Mouse (Mus musculus): Measurements from ENCODE around the gene Mknk2.
A peak's percentile ranks its signal among the peaks of the same experiment; 100 is the strongest.

Gene Mknk2

DNA sequence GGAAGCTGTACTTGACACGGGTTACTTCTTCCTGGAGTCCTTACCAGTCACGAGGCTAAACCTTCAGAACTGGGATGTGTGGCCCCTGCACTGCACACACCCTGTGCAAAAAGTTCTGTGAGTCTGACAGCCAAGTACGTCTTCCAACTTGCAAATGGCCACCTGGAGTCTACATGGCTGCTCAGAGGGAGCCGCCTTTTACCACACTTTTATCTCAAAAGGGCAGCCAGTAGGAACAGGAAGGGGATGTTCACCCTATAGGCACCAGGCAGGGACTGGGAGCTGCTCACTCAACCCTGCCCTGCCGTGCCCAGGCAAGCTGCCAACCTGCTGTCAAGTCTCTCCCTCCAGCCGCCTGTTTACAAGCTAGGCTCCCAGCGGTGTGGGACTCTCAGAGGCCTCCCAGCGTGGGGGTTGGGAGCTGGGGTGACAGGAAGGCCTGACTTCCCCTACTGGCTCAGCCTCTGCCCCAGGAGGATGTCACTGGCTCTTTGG is at the start of gene Mknk2:
TSS of gene Mknk2 (minus strand) at position 171 of the 495 bp plus-strand sequence.
- peak; percentile 92 for DNase-seq

DNA sequence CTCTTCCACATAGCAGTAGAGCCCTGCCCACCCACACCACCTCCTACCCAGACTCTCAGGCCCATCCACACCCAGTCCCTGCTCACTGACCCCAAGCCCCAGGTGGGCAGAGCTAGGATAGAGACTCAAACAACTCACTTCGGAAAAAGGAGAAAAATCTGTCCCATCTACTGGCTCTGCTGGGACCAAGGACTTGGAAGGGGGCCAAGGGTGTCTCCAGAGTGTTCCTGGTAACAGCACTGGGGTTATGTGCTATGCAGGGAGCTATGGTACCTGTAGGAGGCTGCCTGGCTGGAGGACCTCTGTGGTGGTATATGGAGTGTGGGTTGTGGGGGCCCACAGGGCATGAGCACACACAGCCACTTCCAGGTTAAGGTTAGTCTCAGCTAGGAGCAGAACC is 39.4 kb upstream of the Mknk2 start:
- DNase-seq: no peak

GRCm38 (mm10) chr10:80710834-80711233 is 32.9 kb upstream of the Mknk2 start:
- no peak for DNase-seq

- no peak for DNase-seq
Measured at GRCm38 (mm10) chr10:80705479-80705878, 27.6 kb upstream of the Mknk2 start.

DNA sequence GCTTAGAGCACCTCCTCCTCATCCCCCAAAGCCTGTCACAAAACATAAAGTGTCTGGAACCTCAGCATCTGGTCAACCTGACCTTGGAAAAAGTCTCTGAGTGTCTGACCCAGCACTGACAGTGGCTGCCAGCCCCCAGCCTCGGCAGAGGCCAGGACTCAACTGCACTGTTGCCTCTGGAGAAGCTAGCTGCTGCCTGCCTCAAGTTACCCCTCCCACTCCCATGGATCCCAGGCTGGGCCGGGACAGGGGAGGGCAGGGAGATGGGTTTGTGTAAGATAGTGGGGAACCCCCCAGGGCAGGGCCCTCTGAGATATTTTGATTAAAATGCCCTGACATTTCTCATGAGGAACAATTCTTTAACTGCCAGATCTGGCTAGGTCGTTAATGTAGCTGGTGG is 27.1 kb upstream of the Mknk2 start:
- DNase-seq: peak; percentile 58

- DNase-seq: peak; percentile 51
Measured at GRCm38 (mm10) chr10:80704418-80704817, 26.5 kb upstream of the Mknk2 start.

GRCm38 (mm10) chr10:80703643-80704042 is 25.7 kb upstream of the Mknk2 start:
- peak; percentile 70 for DNase-seq

DNA sequence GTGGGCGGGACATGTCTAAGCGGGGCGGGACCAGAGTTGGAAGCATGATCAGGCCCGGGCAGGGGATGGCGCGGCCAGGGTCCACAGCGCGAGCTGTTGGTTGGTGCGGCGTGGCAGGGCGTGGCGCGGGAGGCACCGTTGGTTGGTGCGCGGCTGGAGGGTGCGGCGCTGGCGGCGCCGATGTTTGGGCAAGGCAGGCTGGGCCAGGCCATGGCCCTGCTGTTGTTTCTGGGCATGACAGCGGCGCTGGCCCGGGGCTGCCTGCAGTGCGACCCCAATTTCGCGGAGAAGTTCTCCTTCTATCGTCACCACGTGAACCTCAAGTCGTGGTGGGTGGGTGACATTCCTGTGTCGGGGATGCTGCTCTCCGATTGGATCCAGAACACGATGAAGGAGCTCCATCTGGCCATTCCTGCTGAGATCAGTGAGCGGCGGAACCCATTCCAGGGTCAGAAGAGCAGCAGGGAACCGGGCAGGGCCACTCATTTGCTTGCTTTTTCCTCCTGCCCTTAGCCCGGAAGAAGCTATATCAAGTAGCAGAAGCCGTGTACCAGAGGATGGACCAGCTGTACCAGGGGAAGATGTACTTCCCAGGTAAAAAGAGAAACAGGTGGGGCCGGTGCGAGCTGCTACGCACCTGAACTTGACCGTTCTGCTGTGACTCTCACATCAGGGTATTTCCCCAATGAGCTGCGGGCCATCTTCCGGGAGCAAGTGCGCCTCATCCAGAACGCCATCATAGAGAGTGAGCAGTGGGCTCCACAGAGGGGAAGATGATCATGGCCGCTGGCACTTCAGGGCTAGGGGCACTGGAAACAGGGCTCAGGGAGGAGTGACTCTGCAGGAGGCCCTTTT is 24.9 kb upstream of the Mknk2 start:
- DNase-seq: peak; percentile 97

GRCm38 (mm10) chr10:80701721-80702535 is 24.0 kb upstream of the Mknk2 start, which contains the start of the genes Mob3a and Izumo4:
Gene Mob3a, minus strand, starts transcription at chr10:80701977.
Gene Izumo4, plus strand, starts transcription at chr10:80702184.
- peak; percentile 100 for DNase-seq

DNA sequence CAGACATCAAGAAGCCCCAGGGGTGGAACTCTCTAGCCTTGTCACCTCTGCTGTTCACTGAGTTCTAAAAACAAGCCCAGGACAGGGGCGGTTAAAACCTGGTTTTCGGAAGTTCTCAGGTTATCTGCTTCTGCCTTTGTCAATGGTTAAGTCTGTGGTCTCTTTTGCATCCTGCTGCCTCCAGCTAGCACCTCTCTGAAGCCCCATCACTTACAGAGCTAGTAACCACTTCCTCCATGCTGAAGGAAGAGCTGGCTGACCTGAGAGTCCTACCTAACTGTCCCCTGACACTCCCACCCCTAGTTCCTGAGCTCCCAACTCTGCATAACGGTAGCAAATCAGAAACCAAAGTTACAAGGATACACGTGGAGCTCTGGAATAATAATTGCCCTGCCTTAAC is 22.8 kb upstream of the Mknk2 start:
- no peak for DNase-seq

- no peak for DNase-seq
Measured at GRCm38 (mm10) chr10:80700038-80700504, 22.2 kb upstream of the Mknk2 start.

DNA sequence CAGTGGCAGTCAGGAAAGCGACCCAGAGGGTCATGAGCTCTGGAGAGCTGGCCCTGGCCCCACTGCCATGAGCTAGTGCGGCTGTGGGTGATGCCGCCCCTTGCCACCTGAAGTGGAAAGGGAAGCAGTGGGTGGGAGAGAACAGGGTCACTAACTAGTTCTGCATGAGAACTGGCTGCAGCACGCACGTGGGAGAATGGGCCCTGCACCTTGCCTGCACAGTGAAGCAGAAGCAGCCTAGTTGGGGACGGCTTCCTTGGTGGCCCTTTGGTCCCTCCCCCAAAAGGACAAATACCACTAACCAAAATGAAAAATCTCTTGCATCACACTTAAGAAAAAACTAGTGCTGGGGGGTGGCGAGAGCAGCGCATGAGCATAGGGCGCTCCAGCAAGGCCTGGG is 20.7 kb upstream of the Mknk2 start:
- no peak for DNase-seq

DNA sequence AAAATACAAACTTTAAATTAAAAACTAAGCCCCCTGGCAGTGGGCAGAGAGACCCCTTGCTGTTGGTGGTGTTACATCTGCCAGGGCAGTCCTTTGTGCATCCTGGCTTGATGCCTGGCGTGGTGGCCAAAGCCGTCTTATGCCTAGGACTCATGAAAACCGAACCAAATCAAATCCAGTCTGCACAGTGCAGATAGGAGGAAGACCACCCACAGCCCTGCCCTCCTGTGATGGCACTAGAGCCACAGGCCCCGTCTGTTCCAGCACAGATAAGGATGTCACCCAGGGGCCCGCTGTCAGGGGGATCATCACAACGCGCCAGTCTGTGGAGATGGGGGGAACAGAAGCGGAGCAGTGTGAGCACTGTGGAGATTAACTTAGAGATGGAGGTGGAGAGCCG is 19.9 kb upstream of the Mknk2 start:
- DNase-seq: no peak

- DNase-seq: no peak
Measured at GRCm38 (mm10) chr10:80697393-80697787, 19.5 kb upstream of the Mknk2 start.

DNA sequence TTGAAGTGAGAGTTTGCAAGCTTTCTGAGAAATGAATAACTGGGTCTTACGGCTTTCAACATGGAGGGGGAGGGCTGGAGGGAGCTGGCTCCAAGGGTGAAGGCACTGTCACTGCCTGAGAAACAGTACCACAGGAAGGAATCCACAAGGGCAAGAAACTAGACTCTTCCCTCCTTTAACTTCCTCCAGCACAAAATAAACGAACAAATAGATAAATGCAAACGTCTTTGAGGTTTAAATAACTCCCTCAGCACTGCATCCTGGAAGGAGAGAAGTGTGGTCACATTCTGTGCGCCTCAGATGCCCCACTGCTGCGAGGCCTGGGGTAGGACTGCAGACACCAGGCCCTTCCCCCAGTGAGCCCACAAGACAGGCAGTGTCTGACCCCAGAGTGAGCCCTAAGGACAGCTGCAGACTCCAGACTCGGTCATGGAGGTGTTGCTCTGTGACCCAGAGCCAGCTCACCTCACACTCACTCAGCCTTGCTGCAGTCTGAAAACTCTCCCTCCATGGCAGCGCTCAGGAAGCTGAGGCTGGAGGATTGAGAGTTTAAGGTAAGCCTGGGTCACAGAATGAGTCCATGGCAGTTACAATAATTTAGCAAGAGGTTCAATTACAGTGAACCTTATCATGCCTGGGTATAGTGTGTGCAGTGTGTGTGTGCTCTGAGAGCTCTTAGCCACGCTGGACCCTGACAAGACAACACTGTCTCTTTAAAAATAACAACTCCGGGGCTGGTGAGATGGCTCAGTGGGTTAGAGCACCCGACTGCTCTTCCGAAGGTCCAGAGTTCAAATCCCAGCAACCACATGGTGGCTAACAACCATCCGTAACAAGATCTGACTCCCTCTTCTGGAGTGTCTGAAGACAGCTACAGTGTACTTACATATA is 18.8 kb upstream of the Mknk2 start:
- DNase-seq: no peak

GRCm38 (mm10) chr10:80695801-80696501 is 18.0 kb upstream of the Mknk2 start:
- DNase-seq: no peak

DNA sequence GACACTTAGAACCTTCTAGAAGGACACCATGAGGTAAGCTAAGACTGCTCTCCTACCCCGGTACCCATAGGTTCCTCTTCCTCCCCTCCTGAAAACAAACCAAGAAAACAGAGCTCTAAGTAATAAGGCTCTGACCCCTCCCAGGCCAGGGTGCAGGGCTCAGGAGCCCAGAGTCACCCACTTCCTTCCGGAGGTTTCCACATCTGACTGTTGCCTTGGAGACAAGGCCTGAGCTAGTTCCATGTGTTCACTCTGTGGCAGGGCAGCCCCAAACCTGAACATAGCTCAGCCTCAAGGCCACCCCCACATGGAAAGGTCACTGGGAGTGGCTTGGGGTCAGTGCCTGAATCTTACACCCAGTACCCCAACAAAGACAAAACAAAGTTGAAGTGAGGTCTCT is 17.3 kb upstream of the Mknk2 start:
- no peak for DNase-seq

DNA sequence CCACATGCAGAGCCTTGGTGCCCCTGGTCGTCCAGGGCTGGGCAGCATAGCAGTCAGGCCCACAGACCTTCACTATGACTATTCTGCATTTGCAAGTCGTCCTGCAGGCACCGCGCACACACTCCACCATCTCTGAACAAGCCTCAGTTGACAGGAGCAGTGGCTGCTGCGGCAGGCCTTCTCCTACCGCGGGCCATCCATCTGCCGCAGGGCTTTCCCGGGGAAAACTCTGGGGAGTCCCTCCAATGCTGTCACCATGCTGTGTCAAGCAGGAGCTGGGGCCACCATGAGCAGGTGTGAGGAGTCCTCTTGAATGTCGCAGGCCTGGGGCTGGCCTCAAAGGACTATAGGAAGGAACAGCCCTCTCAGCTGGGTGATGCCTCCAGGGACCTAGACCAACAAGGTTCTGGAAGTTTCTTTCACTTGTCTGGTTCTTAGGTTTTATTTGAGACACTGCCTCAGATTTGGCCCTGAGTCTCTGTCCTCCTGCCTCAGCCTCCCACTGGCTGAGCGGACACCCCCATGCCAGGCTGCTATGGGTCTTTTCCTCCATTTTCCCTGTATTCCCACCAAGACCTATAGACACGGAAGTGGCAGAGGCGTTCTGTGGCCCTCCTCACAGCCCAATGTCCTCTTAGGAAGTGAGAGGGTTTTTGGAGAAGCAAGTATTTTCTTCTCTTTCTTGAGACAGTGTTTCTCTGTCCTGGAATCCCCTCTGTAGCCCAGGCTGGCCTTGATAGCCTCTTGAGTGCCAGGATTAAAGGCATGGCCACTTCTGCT is 16.4 kb upstream of the Mknk2 start:
- DNase-seq: no peak

DNA sequence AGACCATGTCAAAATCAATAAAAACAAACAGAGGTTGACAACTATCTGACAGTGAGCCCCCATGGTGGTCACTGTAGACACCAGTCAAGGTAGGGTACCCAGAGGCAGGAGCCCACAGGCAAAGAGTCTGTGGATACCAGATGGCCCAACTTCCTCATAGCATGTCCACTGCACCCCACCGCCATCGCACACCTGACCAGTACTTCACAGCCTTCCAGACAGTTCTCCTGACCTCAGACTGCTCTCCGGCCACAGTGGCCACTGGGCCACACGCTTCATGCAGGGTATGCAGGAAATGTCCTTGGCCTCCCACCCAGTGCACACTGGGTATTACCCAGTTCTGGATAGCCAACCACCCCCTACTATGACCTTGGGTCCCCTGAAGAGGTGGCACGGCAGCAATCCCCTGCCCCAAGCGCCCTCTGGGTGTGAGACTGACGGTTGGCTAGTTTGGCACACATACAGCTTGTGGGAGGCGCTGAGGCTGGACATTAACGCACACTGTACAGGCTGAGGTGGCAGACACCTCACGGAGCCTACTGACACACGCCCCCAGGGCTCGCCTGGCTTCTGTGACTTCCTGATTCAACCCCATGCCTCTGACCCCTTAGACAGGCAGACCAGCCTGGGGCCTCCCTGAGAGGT is 15.6 kb upstream of the Mknk2 start:
- DNase-seq: no peak

Data from cerebellum, adult 11-12 months (tissue).